Mouse (Mus musculus) heart, adult 2 months (tissue): ENCODE data around the gene Actn4. TPM values are rescaled to one million over a fixed set of nuclear protein-coding genes. Genes with fewer than 3 reads are reported as not detected.

ENCODE experiments used
- DNase-seq, 2 experiments: peaks; one replicate each; pipeline ENCODE4 v3.0.0; 2021
- H3K27ac ChIP-seq: fragments of 200-600 bp; 2 replicates; pipeline ENCODE4 v1.8.1; 2022
- H3K27me3 ChIP-seq: fragments of 200-500 bp; 2 replicates; pipeline ENCODE4 v1.6.1; 2012; ENCODE audit warnings: mild to moderate bottlenecking, low read length, inconsistent platforms, mixed read lengths; ENCODE audit not compliant: control insufficient read depth, insufficient read depth
- H3K36me3 ChIP-seq: fragments of 200-500 bp; 2 replicates; pipeline ENCODE4 v1.6.1; 2012; ENCODE audit warnings: low read length, inconsistent platforms; ENCODE audit not compliant: control insufficient read depth, insufficient read depth
- H3K4me1 ChIP-seq: fragments of 200-500 bp; 2 replicates; pipeline ENCODE4 v1.6.1; 2011; ENCODE audit warnings: low read length; ENCODE audit not compliant: control insufficient read depth, insufficient read depth
- H3K4me3 ChIP-seq: fragments of 200-600 bp; 2 replicates; pipeline ENCODE4 v1.8.1; 2022
- H3K79me2 ChIP-seq: fragments of 200-500 bp; replicated peaks from 2 replicates; pipeline ENCODE4 v1.6.1; 2012; ENCODE audit warnings: mild to moderate bottlenecking, inconsistent platforms, low read length, moderate library complexity, mixed read lengths; ENCODE audit not compliant: control insufficient read depth, insufficient read depth
- H3K9ac ChIP-seq: fragments of 200-500 bp; 2 replicates; pipeline ENCODE4 v1.6.1; 2012; ENCODE audit warnings: low read depth, mild to moderate bottlenecking, control low read depth, inconsistent platforms, low read length, mixed read lengths
- CTCF ChIP-seq: fragments of 200-600 bp; IDR thresholded peaks from 2 replicates; pipeline ENCODE4 v1.8.1; 2022; ENCODE audit warnings: antibody characterized with exemption, mild to moderate bottlenecking, moderate library complexity
- EP300 ChIP-seq: fragments of 200-500 bp; IDR thresholded peaks from 2 replicates; pipeline ENCODE4 v1.6.1; 2011; ENCODE audit warnings: low read depth, low read length, control low read depth; ENCODE audit not compliant: insufficient read depth
- POLR2A ChIP-seq: fragments of 200-500 bp; IDR thresholded peaks from 2 replicates; pipeline ENCODE4 v1.6.1; 2011; ENCODE audit warnings: mild to moderate bottlenecking, low read depth, low read length, control low read depth; ENCODE audit not compliant: insufficient read depth
- WGBS: fragments of 180-500 bp; shearing (Covaris S2); methylation state at CpG from one replicate; pipeline ENCODE4 v1.1.7; 2018; 5-methylcytosine and 5-hydroxymethylcytosine counted together
- intact Hi-C: fragments of 180-260 bp; cut with DNase I; formaldehyde crosslinking; loops from one replicate; pipeline ENCODE4 v1.15.1; 2025
- long read RNA-seq: library from polyadenylated mRNA; stranded (forward); transcript quantifications from one replicate; pipeline ENCODE4 v2.0.0, GENCODE M21; 2021
- polyA plus RNA-seq: library from polyadenylated mRNA; depleted of rRNA; stranded (reverse); fragments of >200 nt; gene quantifications from 2 replicates; pipeline ENCODE4 v1.2.3, GENCODE M21; 2012; rRNA removed
- total RNA-seq, 2 experiments: library from RNA; stranded (reverse); gene quantifications; 2 replicates each; pipeline ENCODE4 v1.2.3; 2021

The Actn4 gene
- total RNA-seq, result 10 to 100 TPM; 66.1 to 85.7 TPM
- 123 and 132 TPM in 2 replicates for polyA plus RNA-seq
- long read RNA-seq, transcript Actn4-201 (21 exons, 3,877 nt), result major isoform, 63 of 91 reads
- long read RNA-seq, partial matches to known transcripts, result 4 of 91 reads
- long read RNA-seq, other reads (novel, unspliced or antisense), result 24 of 91 reads

- peak; percentile 99 to 100 for DNase-seq
- H3K27me3 ChIP-seq, result no peaks in the 10 kb centered on the region
- H3K4me1 ChIP-seq, result peaks cover 19% of the 10 kb centered on the region
- intact Hi-C loops, result no loop called here
- H3K4me3 ChIP-seq, result peak within 1 kb of the TSS; percentile 83
- WGBS, result under 1% methylated on average over 76 of the region's 76 CpGs
- no peak for TF ChIP-seq EP300
- TF ChIP-seq POLR2A, result peak; percentile 98
- H3K36me3 ChIP-seq, result peaks cover 25% of the 10 kb centered on the region
- peaks cover 9% of the 10 kb centered on the region for H3K79me2 ChIP-seq
- peak within 1 kb of the TSS; percentile 88 for H3K27ac ChIP-seq
- peak within 1 kb of the TSS; percentile 98 for H3K9ac ChIP-seq
Measured at GRCm38 (mm10) chr7:28961927-28962670, at the start of gene Actn4. TSS of gene Actn4 (minus strand) at chr7:28962340.

- H3K4me3 ChIP-seq, result no peak overlapping the region
Measured at GRCm38 (mm10) chr7:29008714-29009113, 46.6 kb upstream of the Actn4 start.

GRCm38 (mm10) chr7:29008171-29008570 lies 46.0 kb upstream of the Actn4 start:
- 94% methylated on average over 10 of the region's 10 CpGs for WGBS
- Histone ChIP-seq H3K4me1 (no peaks in the 10 kb centered on the region), H3K9ac (no peak overlapping the region), H3K4me3 (no peak overlapping the region), H3K79me2 (no peaks in the 10 kb centered on the region), H3K27me3 (no peaks in the 10 kb centered on the region), H3K27ac (no peak overlapping the region), H3K36me3 (no peaks in the 10 kb centered on the region)
- intact Hi-C loops, result no loop called here
- TF ChIP-seq POLR2A, result no peak
- no peak for TF ChIP-seq CTCF
- TF ChIP-seq EP300, result no peak
- DNase-seq, result no peak

More at GRCm38 (mm10) chr7:29008714-29009113, 46.6 kb upstream of the Actn4 start:
- intact Hi-C loops, result no loop called here
- TF ChIP-seq EP300 (no peak), CTCF (no peak), POLR2A (no peak)
- H3K27ac ChIP-seq, result no peak overlapping the region
- H3K4me1 ChIP-seq, result no peaks in the 10 kb centered on the region
- no peaks in the 10 kb centered on the region for H3K36me3 ChIP-seq
- H3K27me3 ChIP-seq, result no peaks in the 10 kb centered on the region
- WGBS, result 59% methylated on average over 9 of the region's 9 CpGs
- no peak for DNase-seq
- no peaks in the 10 kb centered on the region for H3K79me2 ChIP-seq
- no peak overlapping the region for H3K9ac ChIP-seq

GRCm38 (mm10) chr7:29007224-29008101 lies 45.3 kb upstream of the Actn4 start:
- TF ChIP-seq EP300, result no peak
- no peak for TF ChIP-seq POLR2A
- TF ChIP-seq CTCF, result no peak
- no peak overlapping the region for H3K27ac ChIP-seq
- H3K27me3 ChIP-seq, result no peaks in the 10 kb centered on the region
- intact Hi-C loops, result no loop called here
- no peak for DNase-seq
- H3K9ac ChIP-seq, result no peak overlapping the region
- no peaks in the 10 kb centered on the region for H3K4me1 ChIP-seq
- no peaks in the 10 kb centered on the region for H3K79me2 ChIP-seq
- 61% methylated on average over 9 of the region's 9 CpGs for WGBS
- no peaks in the 10 kb centered on the region for H3K36me3 ChIP-seq
- H3K4me3 ChIP-seq, result no peak overlapping the region

GRCm38 (mm10) chr7:29000651-29001605 lies 38.8 kb upstream of the Actn4 start:
- TF ChIP-seq EP300, result no peak
- TF ChIP-seq POLR2A, result no peak
- TF ChIP-seq CTCF, result no peak
- Histone ChIP-seq H3K27ac (no peak overlapping the region), H3K79me2 (no peaks in the 10 kb centered on the region)

More at GRCm38 (mm10) chr7:29000651-29001605, 38.8 kb upstream of the Actn4 start:
- intact Hi-C loops, result no loop called here
- peak; percentile 64 to 65 for DNase-seq
- no peaks in the 10 kb centered on the region for H3K4me1 ChIP-seq
- 9% methylated on average over 43 of the region's 43 CpGs for WGBS
- peak overlapping the region; percentile 35; the same call in 1 of the 2 replicates for H3K4me3 ChIP-seq
- H3K9ac ChIP-seq, result peak overlapping the region; percentile 21
- peaks cover 2% of the 10 kb centered on the region; the same call in 1 of the 2 replicates for H3K27me3 ChIP-seq
- no peaks in the 10 kb centered on the region for H3K36me3 ChIP-seq
